Mouse (Mus musculus) erythroblast, embryonic 14.5 days (primary cell): Measurements from ENCODE around the gene Adam12. TPM values are rescaled to one million over a fixed set of nuclear protein-coding genes. Genes with fewer than 3 reads are reported as not detected.

Source experiments
- H3K27me3 ChIP-seq: 2 replicates; pipeline ENCODE4 v1.6.1; 2012; ENCODE audit warnings: inconsistent platforms; ENCODE audit not compliant: control insufficient read depth
- H3K36me3 ChIP-seq: 2 replicates; pipeline ENCODE4 v1.6.1; 2012; ENCODE audit warnings: mild to moderate bottlenecking, inconsistent platforms; ENCODE audit not compliant: control insufficient read depth
- H3K4me1 ChIP-seq: 2 replicates; pipeline ENCODE4 v1.6.1; 2012; ENCODE audit warnings: inconsistent platforms; ENCODE audit not compliant: control insufficient read depth
- H3K4me3 ChIP-seq: replicated peaks from 2 replicates; pipeline ENCODE3; 2012; ENCODE audit warnings: moderate library complexity, mild to moderate bottlenecking, inconsistent platforms
- H3K9me3 ChIP-seq: 2 replicates; pipeline ENCODE4 v1.6.1; 2012; ENCODE audit warnings: low read length, inconsistent platforms, mixed read lengths; ENCODE audit not compliant: control insufficient read depth
- GATA1 ChIP-seq: IDR thresholded peaks from 2 replicates; pipeline ENCODE4 v1.6.1; 2012; ENCODE audit warnings: low read length, inconsistent platforms, mixed read lengths
- TAL1 ChIP-seq: IDR thresholded peaks from 3 replicates; pipeline ENCODE4 v1.6.1; 2012; ENCODE audit warnings: low read length, inconsistent platforms, mixed read lengths
- polyA plus RNA-seq: library from polyadenylated mRNA; stranded (reverse); fragments of >175 nt; gene quantifications from 2 replicates; pipeline ENCODE4 v1.2.3, GENCODE M21; 2012

Adam12 gene
- polyA plus RNA-seq, 1 experiment = 0.01 TPM

GRCm38 (mm10) chr7:134015226-134015625, 216.7 kb downstream of the Adam12 start:
- H3K36me3 ChIP-seq = no peaks in the 10 kb centered on the region

DNA sequence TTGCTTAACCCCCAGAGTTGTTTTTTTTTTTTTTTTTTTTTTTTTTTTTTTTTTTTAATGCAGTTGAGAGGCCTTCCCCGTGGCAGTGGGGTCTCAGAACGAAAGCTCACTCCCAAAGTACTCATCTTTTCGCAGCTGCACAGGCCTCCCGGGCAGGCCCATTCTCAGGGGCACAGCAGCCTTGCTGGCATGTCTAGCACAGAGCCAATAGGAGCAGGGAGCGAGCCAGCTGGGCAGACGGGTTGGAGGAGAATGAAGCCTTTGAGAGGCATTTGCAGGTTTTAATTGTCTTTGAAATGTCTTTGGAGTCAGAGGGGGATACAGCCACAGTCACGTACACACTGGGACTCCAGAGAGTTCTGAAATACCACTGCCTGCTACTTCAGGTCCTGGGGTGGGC, 217.2 kb downstream of the Adam12 start:
- H3K9me3 ChIP-seq = no peaks in the 10 kb centered on the region
- H3K4me1 ChIP-seq = no peaks in the 10 kb centered on the region
- TF ChIP-seq TAL1 (no peak), GATA1 (no peak)
- H3K4me3 ChIP-seq = no peak overlapping the region
- no peaks in the 10 kb centered on the region for H3K36me3 ChIP-seq
- H3K27me3 ChIP-seq = no peaks in the 10 kb centered on the region

More at GRCm38 (mm10) chr7:134015226-134015625, 216.7 kb downstream of the Adam12 start:
- Histone ChIP-seq H3K27me3 (no peaks in the 10 kb centered on the region), H3K9me3 (no peaks in the 10 kb centered on the region), H3K4me3 (no peak overlapping the region), H3K4me1 (no peaks in the 10 kb centered on the region)
- TF ChIP-seq GATA1 (no peak), TAL1 (no peak)

DNA sequence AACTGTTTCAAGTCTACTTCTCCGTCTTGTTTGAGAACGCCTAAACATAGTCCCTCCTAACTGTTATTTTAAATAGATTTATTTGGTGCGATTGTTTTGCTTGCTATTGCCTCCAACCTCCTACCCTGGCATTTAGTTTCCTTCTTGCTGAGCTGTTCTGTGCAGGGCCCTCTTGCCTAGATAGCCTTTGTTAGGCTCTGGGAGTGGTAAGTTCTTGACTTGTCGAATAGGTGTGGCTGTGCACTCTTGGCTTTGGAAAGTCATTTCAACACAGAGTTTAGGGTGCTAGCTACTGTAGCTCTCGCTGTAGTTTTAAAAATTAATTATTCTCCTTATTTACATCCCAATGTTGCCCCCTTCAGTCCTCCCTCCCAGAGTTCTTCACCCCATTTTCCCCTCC, 222.8 kb downstream of the Adam12 start:
- Histone ChIP-seq H3K9me3 (peaks cover 4% of the 10 kb centered on the region), H3K27me3 (no peaks in the 10 kb centered on the region), H3K36me3 (no peaks in the 10 kb centered on the region), H3K4me1 (no peaks in the 10 kb centered on the region), H3K4me3 (no peak overlapping the region)
- TF ChIP-seq TAL1 (no peak), GATA1 (no peak)

DNA sequence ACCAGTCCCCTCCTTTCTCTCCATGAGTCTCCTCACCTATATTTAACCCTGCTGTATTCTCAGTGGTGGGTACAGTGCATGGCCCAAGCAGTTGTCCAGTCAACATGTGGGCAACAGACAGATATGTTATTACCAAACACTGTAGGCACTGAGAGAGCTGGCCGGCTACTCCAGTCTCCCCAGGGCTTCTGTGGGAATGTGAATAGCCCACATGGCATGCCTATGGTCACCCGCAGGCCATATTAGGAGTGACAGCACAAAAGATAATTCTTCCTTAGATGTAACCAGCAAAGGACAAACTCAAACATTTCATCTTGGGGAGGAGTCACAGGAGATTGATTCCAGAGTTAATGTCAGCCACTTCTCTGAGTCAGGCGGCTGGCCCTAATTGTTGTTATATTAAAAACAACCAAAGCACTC, 224.0 kb downstream of the Adam12 start:
- Histone ChIP-seq H3K27me3 (no peaks in the 10 kb centered on the region), H3K36me3 (no peaks in the 10 kb centered on the region), H3K4me1 (no peaks in the 10 kb centered on the region), H3K4me3 (no peak overlapping the region), H3K9me3 (peaks cover 4% of the 10 kb centered on the region)
- TF ChIP-seq TAL1 (no peak), GATA1 (no peak)

DNA sequence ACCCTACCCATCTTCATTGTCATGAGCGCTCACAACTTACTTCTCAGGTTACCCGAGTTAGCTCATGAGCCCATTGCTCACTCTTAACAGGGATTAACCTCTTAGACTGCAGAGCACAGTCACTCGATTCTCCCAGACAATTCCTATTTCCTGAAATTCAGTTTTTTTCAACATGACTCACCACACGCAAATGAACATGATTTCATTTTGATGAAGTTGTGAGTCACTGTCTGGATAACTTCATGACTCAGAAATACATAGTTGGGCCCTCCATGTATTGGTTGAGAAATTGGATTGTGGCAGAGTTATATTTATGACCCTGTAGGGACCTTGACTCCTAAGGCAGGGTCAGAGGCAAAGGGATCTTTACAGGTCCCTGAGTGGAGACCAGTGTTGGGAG, 230.4 kb downstream of the Adam12 start:
- Histone ChIP-seq H3K9me3 (peaks cover 7% of the 10 kb centered on the region), H3K4me1 (no peaks in the 10 kb centered on the region), H3K27me3 (no peaks in the 10 kb centered on the region), H3K4me3 (no peak overlapping the region), H3K36me3 (no peaks in the 10 kb centered on the region)
- TF ChIP-seq GATA1 (no peak), TAL1 (no peak)

DNA sequence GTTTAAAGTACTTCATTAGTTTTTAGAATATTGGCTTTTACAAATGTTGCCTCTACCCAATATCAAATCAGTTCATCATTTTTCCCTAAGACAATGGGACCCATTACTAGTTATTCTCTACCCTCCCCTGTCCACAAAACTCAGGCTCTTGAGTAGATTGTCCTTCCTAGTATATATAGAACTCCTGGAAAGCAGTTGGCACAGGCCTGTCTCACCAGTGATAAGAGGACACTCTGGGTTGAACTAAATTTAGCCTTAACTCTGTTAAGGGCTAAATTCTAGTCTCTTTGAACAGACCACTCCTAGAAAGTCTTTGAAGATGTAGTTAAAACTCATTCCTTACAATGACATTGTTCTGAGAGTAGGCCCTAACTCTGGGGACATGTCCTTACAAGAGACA, 241.0 kb downstream of the Adam12 start:
- H3K4me3 ChIP-seq = no peak overlapping the region
- no peak for TF ChIP-seq GATA1
- TF ChIP-seq TAL1 = no peak
- H3K4me1 ChIP-seq = no peaks in the 10 kb centered on the region
- no peaks in the 10 kb centered on the region for H3K36me3 ChIP-seq
- H3K27me3 ChIP-seq = no peaks in the 10 kb centered on the region
- no peaks in the 10 kb centered on the region for H3K9me3 ChIP-seq

GRCm38 (mm10) chr7:133988356-133988755, 243.6 kb downstream of the Adam12 start:
- Histone ChIP-seq H3K36me3 (no peaks in the 10 kb centered on the region), H3K4me1 (no peaks in the 10 kb centered on the region), H3K4me3 (no peak overlapping the region), H3K9me3 (no peaks in the 10 kb centered on the region), H3K27me3 (no peaks in the 10 kb centered on the region)
- no peak for TF ChIP-seq GATA1
- TF ChIP-seq TAL1 = no peak

DNA sequence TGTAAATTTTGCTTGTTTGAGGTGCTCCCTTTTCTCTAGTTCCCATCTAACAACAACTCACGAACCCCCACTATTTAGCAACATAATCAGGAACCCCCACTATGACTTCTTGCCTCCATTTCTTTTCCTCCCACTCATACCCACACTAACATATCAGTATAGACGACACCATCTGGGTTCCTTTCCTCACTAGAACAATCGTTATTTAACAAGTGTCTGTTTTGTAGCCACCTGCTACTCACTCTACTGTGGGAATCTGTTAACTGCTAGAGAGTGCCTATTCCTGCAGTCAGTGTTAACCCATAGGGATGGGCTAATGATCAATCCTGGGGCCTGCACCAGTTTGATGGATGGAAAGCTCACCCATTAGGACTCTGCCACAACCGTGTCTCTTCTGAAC, 245.7 kb downstream of the Adam12 start:
- Histone ChIP-seq H3K9me3 (no peaks in the 10 kb centered on the region), H3K4me3 (no peak overlapping the region)

DNA sequence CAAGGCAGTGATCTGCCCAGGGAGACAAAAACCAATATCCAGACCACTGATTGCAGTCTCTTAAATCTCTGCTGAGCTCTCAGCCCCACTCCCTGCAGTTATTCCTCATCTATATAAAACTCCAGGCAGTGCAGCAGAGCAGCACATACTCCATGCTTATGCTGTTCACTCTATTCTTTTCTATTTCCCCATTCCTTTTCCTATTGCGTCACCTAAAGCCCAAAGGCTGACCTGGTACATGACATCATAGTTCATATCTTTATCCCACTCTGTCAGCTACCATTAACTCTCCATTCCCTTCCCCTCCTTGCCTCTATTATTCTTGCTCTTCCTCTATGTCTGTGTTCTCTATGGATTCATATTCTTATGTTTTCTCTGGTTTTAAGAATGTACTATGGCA, 246.3 kb downstream of the Adam12 start:
- no peaks in the 10 kb centered on the region for H3K4me1 ChIP-seq
- no peaks in the 10 kb centered on the region for H3K27me3 ChIP-seq
- no peaks in the 10 kb centered on the region for H3K9me3 ChIP-seq
- TF ChIP-seq GATA1 (no peak), TAL1 (no peak)
- H3K4me3 ChIP-seq = no peak overlapping the region
- H3K36me3 ChIP-seq = no peaks in the 10 kb centered on the region

More for the DNA sequence above, 245.7 kb downstream of the Adam12 start:
- TF ChIP-seq TAL1 (no peak), GATA1 (no peak)
- H3K4me1 ChIP-seq = no peaks in the 10 kb centered on the region
- no peaks in the 10 kb centered on the region for H3K36me3 ChIP-seq
- no peaks in the 10 kb centered on the region for H3K27me3 ChIP-seq

DNA sequence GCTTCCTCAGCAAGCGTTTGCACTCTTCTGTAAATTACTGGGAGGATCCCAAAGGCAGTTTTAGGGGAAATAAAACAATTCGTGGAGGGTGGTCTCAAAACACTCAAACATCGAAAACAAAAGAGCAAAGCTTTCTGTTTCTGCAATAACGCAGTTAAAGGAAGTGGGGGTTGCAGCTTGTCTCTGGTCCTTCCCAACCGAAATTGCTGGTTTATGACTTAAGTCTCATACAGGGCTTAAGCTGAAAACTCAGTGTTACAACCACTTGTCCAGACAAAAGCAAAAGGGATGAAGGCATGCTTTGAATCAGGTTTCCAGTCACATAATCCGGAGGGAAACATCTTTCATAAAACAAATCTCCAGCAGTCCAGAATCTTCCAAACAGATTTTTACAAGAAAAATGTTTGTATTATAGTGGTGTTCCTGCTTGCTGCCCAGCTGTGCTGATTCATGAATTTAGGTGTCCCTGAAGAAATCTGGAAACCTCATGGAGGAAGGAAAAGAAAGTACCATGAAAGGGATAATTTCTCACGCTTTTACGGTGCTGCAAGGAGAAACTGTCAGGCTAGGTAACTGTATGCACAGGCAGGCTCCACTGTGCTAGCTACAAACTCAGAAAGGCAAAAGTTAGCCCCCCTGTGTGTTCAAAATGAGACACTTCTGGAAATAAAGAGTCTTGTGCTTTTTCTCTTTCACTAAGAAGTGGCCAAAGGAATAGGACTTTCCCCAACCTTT, 255.4 kb downstream of the Adam12 start:
- Histone ChIP-seq H3K9me3 (no peaks in the 10 kb centered on the region), H3K4me1 (no peaks in the 10 kb centered on the region), H3K36me3 (no peaks in the 10 kb centered on the region), H3K4me3 (no peak overlapping the region), H3K27me3 (no peaks in the 10 kb centered on the region)
- TF ChIP-seq GATA1 (no peak), TAL1 (no peak)
